13 mouse cellular contexts compared by ENCODE assay signal in the genomic region with DNA sequence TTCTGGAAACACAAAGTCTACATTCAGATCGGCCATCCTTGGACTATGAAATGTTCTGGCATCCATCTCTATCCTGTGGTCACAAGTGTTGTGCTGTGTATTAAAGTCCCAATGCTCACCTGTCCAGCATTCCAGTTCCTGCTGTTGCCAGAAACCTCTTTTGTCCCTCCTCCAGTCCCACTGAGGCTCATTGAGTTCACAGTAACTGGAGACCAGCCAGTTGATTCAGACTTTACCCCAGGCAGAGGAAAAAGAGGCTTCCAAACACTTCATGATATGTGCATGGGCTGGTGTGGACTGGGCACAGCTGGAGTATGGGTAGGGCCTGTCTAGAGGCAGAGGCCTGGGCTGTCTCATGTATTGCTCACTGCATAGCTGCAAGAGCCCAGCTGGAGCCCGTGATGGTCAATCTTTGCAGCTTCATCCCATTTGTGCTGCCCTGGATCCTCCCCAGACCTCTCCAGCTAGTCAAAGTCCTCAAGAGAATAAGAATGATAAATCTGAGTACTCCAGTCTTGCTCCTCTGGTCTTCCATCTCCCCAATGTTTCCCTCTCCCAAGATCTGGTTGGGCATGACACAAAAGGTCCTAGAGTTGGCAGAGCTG. TPM values are rescaled to one million over a fixed set of nuclear protein-coding genes. Genes with fewer than 3 reads are reported as not detected.
DNase-seq lines count a peak whose midpoint lies in the region; ATAC-seq and TF ChIP-seq lines count a peak whose summit lies in the region.
"Had no signal": no experiment of that assay in that cellular context is flagged by ENCODE, and none has a peak within 500 bp of the region (broad histone marks: within the 10 kb centered on the region; RNA-seq: fewer than 3 reads in every experiment).

No protein-coding gene starts in this region.

- 86% methylated on average over 2 of the region's 2 CpGs for WGBS in forebrain, postnatal 0 days
- 83% methylated on average over 2 of the region's 2 CpGs for WGBS in forebrain, embryonic 11.5 days
- 77% methylated on average over 2 of the region's 2 CpGs for WGBS in kidney, embryonic 15.5 days
- 70% methylated on average over 2 of the region's 2 CpGs for WGBS in heart, postnatal 0 days
- WGBS in liver, embryonic 15.5 days (ENCODE audit: insufficient replicate concordance): 74% methylated on average over 2 of the region's 2 CpGs

- H3K9ac ChIP-seq in forebrain, postnatal 0 days: no peak overlapping the region
- no peak overlapping the region for H3K9ac ChIP-seq in forebrain, embryonic 11.5 days (ENCODE audit: low read length)
- H3K9ac ChIP-seq in kidney, embryonic 15.5 days: no peak overlapping the region
- no peak overlapping the region for H3K9ac ChIP-seq in heart, postnatal 0 days (replicated peaks; ENCODE audit: low read depth, low read length)
- H3K9ac ChIP-seq in liver, embryonic 15.5 days: no peak overlapping the region
- H3K9ac ChIP-seq: forebrain, embryonic 13.5 days had no signal

- no peaks in the 10 kb centered on the region for H3K27me3 ChIP-seq in forebrain, postnatal 0 days (ENCODE audit: insufficient read depth, low read length)
- no peaks in the 10 kb centered on the region for H3K27me3 ChIP-seq in forebrain, embryonic 11.5 days (ENCODE audit: control insufficient read depth, insufficient read depth, low read length)
- H3K27me3 ChIP-seq in kidney, embryonic 15.5 days: no peaks in the 10 kb centered on the region
- H3K27me3 ChIP-seq in heart, postnatal 0 days (ENCODE audit: control insufficient read depth, insufficient read depth, low read length): no peaks in the 10 kb centered on the region
- H3K27me3 ChIP-seq in liver, embryonic 15.5 days: 0 out of 2 replicates have a peak, but pooled peaks cover 3% of the 10 kb centered on the region
- H3K27me3 ChIP-seq: forebrain, embryonic 13.5 days had no signal

- peaks cover 51% of the 10 kb centered on the region for H3K36me3 ChIP-seq in forebrain, postnatal 0 days (ENCODE audit: insufficient read depth)
- H3K36me3 ChIP-seq in forebrain, embryonic 11.5 days (ENCODE audit: control insufficient read depth, insufficient read depth, low read length): peaks cover under 1% of the 10 kb centered on the region; the same call in 1 of the 2 replicates
- H3K36me3 ChIP-seq in kidney, embryonic 15.5 days: peaks cover 52% of the 10 kb centered on the region
- H3K36me3 ChIP-seq in heart, postnatal 0 days (replicated peaks; ENCODE audit: control insufficient read depth, insufficient read depth, low read length): peaks cover 28% of the 10 kb centered on the region
- H3K36me3 ChIP-seq in liver, embryonic 15.5 days (replicated peaks): peaks cover 34% of the 10 kb centered on the region

- TF ChIP-seq CTCF in forebrain, postnatal 0 days (IDR thresholded peaks at IDR 0.05; ENCODE audit: low read depth): no peak
- TF ChIP-seq CTCF in heart, postnatal 0 days (IDR thresholded peaks at IDR 0.05; ENCODE audit: low read depth): no peak

- H3K4me2 ChIP-seq in forebrain, postnatal 0 days (ENCODE audit: low read depth): no peak overlapping the region
- no peak overlapping the region for H3K4me2 ChIP-seq in forebrain, embryonic 11.5 days (ENCODE audit: low read depth, low read length, severe bottlenecking)
- H3K4me2 ChIP-seq in kidney, embryonic 15.5 days: no peak overlapping the region
- no peak overlapping the region for H3K4me2 ChIP-seq in heart, postnatal 0 days (ENCODE audit: low read depth, low read length)
- H3K4me2 ChIP-seq in liver, embryonic 15.5 days: 0 out of 2 replicates have a peak overlapping the region, but pooled peaks have one; percentile 65

- H3K4me3 ChIP-seq in forebrain, postnatal 0 days (ENCODE audit: low read depth, low read length): no peak overlapping the region
- no peak overlapping the region for H3K4me3 ChIP-seq in forebrain, embryonic 11.5 days (ENCODE audit: low read depth, low read length)
- H3K4me3 ChIP-seq in kidney, embryonic 15.5 days (replicated peaks): no peak overlapping the region
- no peak overlapping the region for H3K4me3 ChIP-seq in heart, postnatal 0 days (ENCODE audit: low read depth, low read length)
- H3K4me3 ChIP-seq in liver, embryonic 15.5 days (replicated peaks): no peak overlapping the region
- H3K4me3 ChIP-seq: forebrain, embryonic 13.5 days had no signal

- no peaks in the 10 kb centered on the region for H3K4me1 ChIP-seq in forebrain, postnatal 0 days (ENCODE audit: insufficient read depth)
- 0 out of 2 replicates have a peak, but pooled peaks cover 2% of the 10 kb centered on the region for H3K4me1 ChIP-seq in forebrain, embryonic 11.5 days (replicated peaks; ENCODE audit: control insufficient read depth, insufficient read depth, low read length)
- H3K4me1 ChIP-seq in kidney, embryonic 15.5 days: peaks cover 12% of the 10 kb centered on the region
- peaks cover 16% of the 10 kb centered on the region for H3K4me1 ChIP-seq in heart, postnatal 0 days (ENCODE audit: control insufficient read depth, insufficient read depth)
- H3K4me1 ChIP-seq in liver, embryonic 15.5 days (replicated peaks): peaks cover 14% of the 10 kb centered on the region
- H3K4me1 ChIP-seq: forebrain, embryonic 13.5 days had no signal

- ATAC-seq in forebrain, postnatal 0 days: peak; percentile 38; the same call in 1 of the 2 replicates
- no peak for ATAC-seq in forebrain, embryonic 11.5 days (replicated peaks; ENCODE audit: low FRiP score)
- ATAC-seq in kidney, embryonic 15.5 days (replicated peaks; ENCODE audit: low FRiP score): no peak
- peak; percentile 37; the same call in 1 of the 2 replicates for ATAC-seq in heart, postnatal 0 days (ENCODE audit: insufficient read depth, low read depth)
- no peak for ATAC-seq in liver, embryonic 15.5 days (ENCODE audit: insufficient read depth)

- H3K27ac ChIP-seq in forebrain, postnatal 0 days (ENCODE audit: low read depth, low read length): no peak overlapping the region
- no peak overlapping the region for H3K27ac ChIP-seq in forebrain, embryonic 11.5 days (ENCODE audit: low read depth, low read length)
- H3K27ac ChIP-seq in kidney, embryonic 15.5 days: no peak overlapping the region
- H3K27ac ChIP-seq in heart, postnatal 0 days (ENCODE audit: low read depth): no peak overlapping the region
- no peak overlapping the region for H3K27ac ChIP-seq in liver, embryonic 15.5 days (replicated peaks)
- H3K27ac ChIP-seq: embryonic facial prominence, embryonic 10.5 days; forebrain, embryonic 13.5 days had no signal

- H3K9me3 ChIP-seq in forebrain, postnatal 0 days (ENCODE audit: low read length): no peaks in the 10 kb centered on the region
- H3K9me3 ChIP-seq in forebrain, embryonic 11.5 days (ENCODE audit: control insufficient read depth, low read length): no peaks in the 10 kb centered on the region
- no peaks in the 10 kb centered on the region for H3K9me3 ChIP-seq in kidney, embryonic 15.5 days (replicated peaks)
- H3K9me3 ChIP-seq in heart, postnatal 0 days (replicated peaks; ENCODE audit: control insufficient read depth, low read length): no peaks in the 10 kb centered on the region
- no peaks in the 10 kb centered on the region for H3K9me3 ChIP-seq in liver, embryonic 15.5 days (replicated peaks)
- H3K9me3 ChIP-seq: embryonic facial prominence, embryonic 10.5 days; forebrain, embryonic 13.5 days had no signal

- DNase-seq in forebrain, postnatal 0 days: no peak
- DNase-seq in forebrain, embryonic 11.5 days (ENCODE audit: low spot score): no peak
- peak; percentile 39 for DNase-seq in kidney, adult 11 months
- DNase-seq in heart, postnatal 0 days (ENCODE audit: low spot score): no peak
- DNase-seq in left cerebral cortex, postnatal 25 days (ENCODE audit: low spot score in 2 of 2): no peak
- DNase-seq in layer of hippocampus, adult 9-10 months (ENCODE audit: low spot score): no peak
- DNase-seq: cerebellum, adult 9-10 months; left cerebral cortex, postnatal 4 days had no signal

- TF ChIP-seq EP300 in heart, postnatal 0 days (IDR thresholded peaks at IDR 0.05; ENCODE audit: low read depth): no peak

- intact Hi-C loops in left cerebral cortex, postnatal 25 days (cut with DNase I): no loop called here

RNA-seq across cellular contexts. Expression of a gene that starts 0.8 kb away (rescaled TPM):
- 0.92 and 3.0 TPM in 2 replicates for total RNA-seq in forebrain, postnatal 0 days (2014; rRNA removed)
- 0.18 and 0.56 TPM in 2 replicates for polyA plus RNA-seq in forebrain, postnatal 0 days (2015; fragmentation: Nextera tagmentation; extraction: Ambion mirVana)
- 0.76 and 1.3 TPM in 2 replicates for polyA plus RNA-seq in forebrain, embryonic 11.5 days (2014; fragmentation: Nextera tagmentation; extraction: Ambion mirVana)
- polyA plus RNA-seq in kidney, embryonic 15.5 days (2015; fragmentation: Nextera tagmentation; extraction: Ambion mirVana): 1.0 TPM in 2 replicates
- 2.1 TPM in 1 of 2 replicates, not detected in the other for total RNA-seq in heart, postnatal 0 days (2014; rRNA removed; ENCODE audit: low replicate concordance)
- 1.0 and 1.3 TPM in 2 replicates for polyA plus RNA-seq in heart, postnatal 0 days (2015; fragmentation: Nextera tagmentation; extraction: Ambion mirVana)
- polyA plus RNA-seq in liver, embryonic 15.5 days (2015; fragmentation: Nextera tagmentation; extraction: Ambion mirVana): 1.6 and 2.3 TPM in 2 replicates
- total RNA-seq in left cerebral cortex, postnatal 25 days (2021): 1 to 10 TPM; 3.0 to 3.4 TPM

RNA-seq across cellular contexts. Expression of a gene that starts 11.3 kb away (rescaled TPM):
- total RNA-seq in forebrain, postnatal 0 days (2014; rRNA removed): 0.31 and 0.48 TPM in 2 replicates
- polyA plus RNA-seq in forebrain, postnatal 0 days (2015; fragmentation: Nextera tagmentation; extraction: Ambion mirVana): 0.53 and 0.71 TPM in 2 replicates
- 0.05 TPM in 1 of 2 replicates, not detected in the other for polyA plus RNA-seq in forebrain, embryonic 11.5 days (2014; fragmentation: Nextera tagmentation; extraction: Ambion mirVana)
- 0.35 TPM in 1 of 2 replicates, not detected in the other for polyA plus RNA-seq in kidney, embryonic 15.5 days (2015; fragmentation: Nextera tagmentation; extraction: Ambion mirVana)
- total RNA-seq in heart, postnatal 0 days (2014; rRNA removed; ENCODE audit: low replicate concordance): not detected in 2 replicates
- not detected in 2 replicates for polyA plus RNA-seq in heart, postnatal 0 days (2015; fragmentation: Nextera tagmentation; extraction: Ambion mirVana)
- polyA plus RNA-seq in liver, embryonic 15.5 days (2015; fragmentation: Nextera tagmentation; extraction: Ambion mirVana): 0.05 and 0.06 TPM in 2 replicates
- total RNA-seq in left cerebral cortex, postnatal 25 days (2021): 10 to 100 TPM; 62.6 to 71.8 TPM
- total RNA-seq: gastrocnemius, postnatal 4 days had no signal

RNA-seq across cellular contexts. Expression of a gene that starts 29.3 kb away (rescaled TPM):
- 19.9 and 20.9 TPM in 2 replicates for total RNA-seq in forebrain, postnatal 0 days (2014; rRNA removed)
- polyA plus RNA-seq in forebrain, postnatal 0 days (2015; fragmentation: Nextera tagmentation; extraction: Ambion mirVana): 41.8 and 46.1 TPM in 2 replicates
- polyA plus RNA-seq in forebrain, embryonic 11.5 days (2014; fragmentation: Nextera tagmentation; extraction: Ambion mirVana): 44.6 and 45.4 TPM in 2 replicates
- polyA plus RNA-seq in kidney, embryonic 15.5 days (2015; fragmentation: Nextera tagmentation; extraction: Ambion mirVana): 44.1 and 48.7 TPM in 2 replicates
- 11.5 TPM in 2 replicates for total RNA-seq in heart, postnatal 0 days (2014; rRNA removed; ENCODE audit: low replicate concordance)
- 22.6 and 23.0 TPM in 2 replicates for polyA plus RNA-seq in heart, postnatal 0 days (2015; fragmentation: Nextera tagmentation; extraction: Ambion mirVana)
- polyA plus RNA-seq in liver, embryonic 15.5 days (2015; fragmentation: Nextera tagmentation; extraction: Ambion mirVana): 15.3 and 16.2 TPM in 2 replicates
- total RNA-seq in left cerebral cortex, postnatal 25 days (2021): 10 to 100 TPM; 46.5 to 47.5 TPM

RNA-seq across cellular contexts. Expression of a gene that starts 29.4 kb away (rescaled TPM):
- 137 and 142 TPM in 2 replicates for total RNA-seq in forebrain, postnatal 0 days (2014; rRNA removed)
- 46.6 and 56.2 TPM in 2 replicates for polyA plus RNA-seq in forebrain, postnatal 0 days (2015; fragmentation: Nextera tagmentation; extraction: Ambion mirVana)
- 53.8 and 56.4 TPM in 2 replicates for polyA plus RNA-seq in forebrain, embryonic 11.5 days (2014; fragmentation: Nextera tagmentation; extraction: Ambion mirVana)
- 51.7 and 55.7 TPM in 2 replicates for polyA plus RNA-seq in kidney, embryonic 15.5 days (2015; fragmentation: Nextera tagmentation; extraction: Ambion mirVana)
- total RNA-seq in heart, postnatal 0 days (2014; rRNA removed; ENCODE audit: low replicate concordance): 71.1 and 92.3 TPM in 2 replicates
- polyA plus RNA-seq in heart, postnatal 0 days (2015; fragmentation: Nextera tagmentation; extraction: Ambion mirVana): 25.6 and 28.0 TPM in 2 replicates
- 23.0 and 25.6 TPM in 2 replicates for polyA plus RNA-seq in liver, embryonic 15.5 days (2015; fragmentation: Nextera tagmentation; extraction: Ambion mirVana)
- total RNA-seq in left cerebral cortex, postnatal 25 days (2021): 10 to 100 TPM; 78.9 to 80.3 TPM

RNA-seq across cellular contexts. Expression of a gene that starts 48.7 kb away (rescaled TPM):
- 316 and 372 TPM in 2 replicates for total RNA-seq in forebrain, postnatal 0 days (2014; rRNA removed)
- 112 and 209 TPM in 2 replicates for polyA plus RNA-seq in forebrain, postnatal 0 days (2015; fragmentation: Nextera tagmentation; extraction: Ambion mirVana)
- 51.5 and 60.4 TPM in 2 replicates for polyA plus RNA-seq in forebrain, embryonic 11.5 days (2014; fragmentation: Nextera tagmentation; extraction: Ambion mirVana)
- 0.32 and 0.64 TPM in 2 replicates for polyA plus RNA-seq in kidney, embryonic 15.5 days (2015; fragmentation: Nextera tagmentation; extraction: Ambion mirVana)
- 0.35 TPM in 1 of 2 replicates, not detected in the other for total RNA-seq in heart, postnatal 0 days (2014; rRNA removed; ENCODE audit: low replicate concordance)
- 0.10 and 0.12 TPM in 2 replicates for polyA plus RNA-seq in heart, postnatal 0 days (2015; fragmentation: Nextera tagmentation; extraction: Ambion mirVana)
- 0.02 and 0.03 TPM in 2 replicates for polyA plus RNA-seq in liver, embryonic 15.5 days (2015; fragmentation: Nextera tagmentation; extraction: Ambion mirVana)
- 100 to 1,000 TPM; 219 to 220 TPM for total RNA-seq in left cerebral cortex, postnatal 25 days (2021)

Comparison
In these comparisons a context has a peak if more than half of its experiments do, and no peak if none do; other contexts are left out.
1. ATAC-seq: peak in forebrain, postnatal 0 days (single experiment) and heart, postnatal 0 days (single experiment); none in forebrain, embryonic 11.5 days (single experiment), kidney, embryonic 15.5 days (single experiment) and liver, embryonic 15.5 days (single experiment).